Mouse (Mus musculus) heart, postnatal 14 days (tissue): ENCODE measurements at regions not wholly inside any gene's neighbourhood (a gene's known extent, or its start where the extent isn't known, plus 50 kb on each side); places are given as distances from the start of the nearest gene placed in this dataset.

ENCODE experiments used
- DNase-seq, 2 experiments: peaks; one replicate each; pipeline ENCODE4 v3.0.0; 2021 to 2022
- intact Hi-C: fragments of 180-260 bp; cut with DNase I; formaldehyde crosslinking; loops from one replicate; pipeline ENCODE4 v1.15.1; 2025

DNA sequence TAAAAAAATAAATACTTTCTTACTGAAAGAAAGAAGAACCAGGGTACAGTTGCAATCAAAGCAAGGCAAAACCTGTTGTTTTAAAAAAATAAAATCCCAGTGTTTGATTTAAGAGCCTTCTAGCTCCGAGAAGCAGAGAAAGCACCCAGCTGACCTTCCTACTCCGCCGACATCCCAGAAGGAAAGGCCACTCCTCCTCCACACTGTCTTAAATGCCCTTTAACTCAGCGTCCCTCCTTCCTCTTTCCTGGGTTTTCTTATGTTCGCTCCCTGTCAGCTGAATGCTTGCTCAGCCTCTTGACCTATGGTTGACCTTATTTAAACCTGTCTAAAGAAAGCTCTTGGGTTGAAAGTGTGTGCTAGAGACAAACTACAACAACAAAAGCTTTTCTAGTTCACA is 79.1 kb downstream of the Sptssa start:
- DNase-seq, result no peak
- intact Hi-C loops, result no loop called here

- DNase-seq, result no peak
- intact Hi-C loops, result no loop called here
Measured at GRCm38 (mm10) chr12:54576821-54577220, 79.6 kb downstream of the Sptssa start.

GRCm38 (mm10) chr12:54572866-54573265 is 83.5 kb downstream of the Sptssa start:
- intact Hi-C loops, result no loop called here
- no peak for DNase-seq

DNA sequence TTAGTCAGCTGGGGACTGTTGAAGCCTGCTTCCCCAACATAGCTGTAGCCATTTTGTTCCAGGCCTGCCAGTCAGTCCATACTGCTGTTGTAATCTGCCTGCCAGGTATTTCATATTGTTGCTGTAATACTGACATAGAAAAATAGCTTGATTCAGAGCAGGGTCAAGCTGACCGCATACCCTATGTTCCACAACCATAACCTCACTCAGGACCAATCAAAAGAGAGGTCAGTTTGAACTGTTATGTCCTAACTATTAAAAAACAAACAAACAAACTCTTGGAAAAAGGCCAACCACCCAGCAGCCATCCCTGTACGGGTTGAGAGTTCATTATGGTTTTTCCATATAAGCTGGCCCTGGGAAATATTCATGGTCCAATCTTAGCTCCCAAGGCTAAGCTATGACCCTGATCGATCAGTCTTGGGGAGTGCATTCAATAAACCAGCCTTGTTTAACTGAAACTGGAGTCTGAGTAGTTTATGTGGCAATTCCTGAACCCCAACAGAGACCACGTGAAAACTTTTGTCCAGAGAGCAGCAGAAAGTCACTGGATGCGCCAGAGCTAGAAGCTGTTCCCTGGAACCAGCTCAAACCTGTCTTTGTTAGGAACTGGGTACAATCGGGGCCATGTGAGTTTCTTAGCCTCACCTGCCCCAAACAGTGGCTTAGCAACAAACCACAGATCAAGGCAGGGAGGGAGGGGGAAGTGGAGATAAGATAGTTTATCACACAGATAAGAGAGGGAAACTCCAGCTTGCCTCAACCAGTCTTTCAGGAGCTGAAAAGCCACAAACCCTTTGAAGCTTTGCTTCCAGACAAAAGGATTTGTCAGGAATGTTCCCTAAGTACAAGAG is 88.1 kb downstream of the Sptssa start:
- DNase-seq, result no peak
- intact Hi-C loops, result no loop called here

DNA sequence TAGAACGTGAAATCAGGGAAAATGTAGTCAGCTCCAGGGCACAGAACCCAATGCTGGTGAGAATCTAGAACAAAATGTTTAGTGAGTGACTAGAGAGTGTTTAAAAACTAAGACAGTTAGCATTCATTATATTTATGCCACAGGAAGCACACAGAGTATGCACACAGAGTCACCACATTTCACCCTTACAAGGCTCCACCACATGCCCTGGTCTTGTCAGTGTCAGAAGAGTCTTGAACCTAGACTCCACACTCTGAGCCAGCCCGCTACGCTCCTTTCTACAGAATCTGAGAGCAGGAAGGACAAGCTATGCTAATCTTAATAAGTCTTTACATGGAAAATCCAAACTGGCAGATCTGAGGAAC is 89.0 kb downstream of the Sptssa start:
- intact Hi-C loops, result no loop called here
- no peak for DNase-seq

GRCm38 (mm10) chr12:54566532-54567425 is 89.6 kb downstream of the Sptssa start:
- intact Hi-C loops, result no loop called here
- no peak for DNase-seq

- intact Hi-C loops, result no loop called here
- no peak for DNase-seq
Measured at GRCm38 (mm10) chr12:54561981-54562380, 94.4 kb downstream of the Sptssa start.

- DNase-seq, result peak in 1 of 2 experiments; percentile 41
- intact Hi-C loops, result loop anchor here (5.0 kb wide), 1 partner anchor 1646 kb away; no protein-coding TSS in a partner anchor
Measured at GRCm38 (mm10) chr12:54558106-54558505, 98.3 kb downstream of the Sptssa start.

GRCm38 (mm10) chr12:54549659-54550058 is 106.7 kb downstream of the Sptssa start:
- no peak for DNase-seq
- intact Hi-C loops, result loop anchor here (5.0 to 10.0 kb wide), 2 partner anchors 57 to 345 kb away; partner anchors contain the start of gene Egln3

GRCm38 (mm10) chr12:54545821-54546608 is 110.4 kb downstream of the Sptssa start:
- intact Hi-C loops, result loop anchor here (2.0 to 10.0 kb wide), 3 partner anchors 54 to 447 kb away; partner anchors contain the start of gene Egln3
- DNase-seq, result peak; percentile 69 to 84

DNA sequence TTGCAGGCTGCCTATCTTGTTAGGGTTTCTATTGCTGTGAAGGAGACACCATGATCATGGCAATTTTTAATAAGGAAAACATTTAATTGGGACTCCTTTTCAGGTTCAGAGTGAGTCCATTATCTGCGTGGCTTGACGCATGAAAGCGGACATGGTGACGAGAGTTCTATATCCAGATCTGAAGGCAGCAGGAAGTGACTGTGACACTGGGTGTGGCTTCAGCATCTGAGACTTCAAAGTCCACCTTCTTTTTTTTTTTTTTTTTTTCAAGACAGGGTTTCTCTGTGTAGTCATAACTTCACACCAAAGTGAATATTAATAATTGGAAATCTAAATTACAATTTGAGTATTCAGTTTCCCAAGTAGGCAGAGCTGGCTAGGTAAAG is 118.1 kb downstream of the Sptssa start:
- no peak for DNase-seq

GRCm38 (mm10) chr12:54537690-54538319 is 118.6 kb downstream of the Sptssa start:
- DNase-seq, result no peak
- intact Hi-C loops, result no loop called here

More for the DNA sequence above, 118.1 kb downstream of the Sptssa start:
- intact Hi-C loops, result no loop called here

DNA sequence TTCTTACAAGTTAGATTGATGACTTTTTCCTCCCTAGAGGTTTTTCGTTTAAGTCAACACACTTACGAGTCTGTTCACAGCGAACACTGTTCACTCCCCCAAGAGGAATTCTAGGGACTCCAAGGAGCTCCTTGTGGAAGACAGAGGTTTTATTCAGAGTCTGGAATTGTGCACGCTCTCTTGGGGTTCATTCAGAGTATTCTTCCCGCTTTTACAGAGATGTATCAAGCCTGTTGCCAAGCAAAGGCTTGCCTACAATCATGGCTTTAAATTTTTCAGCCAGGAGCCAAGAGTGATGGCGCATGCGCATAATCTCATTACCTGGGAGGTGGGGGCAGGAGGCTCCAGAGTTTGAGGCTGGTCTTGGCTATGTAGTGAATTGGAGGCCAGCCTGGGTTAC is 119.4 kb downstream of the Sptssa start:
- intact Hi-C loops, result no loop called here
- no peak for DNase-seq

GRCm38 (mm10) chr12:54535556-54536516 is 120.5 kb downstream of the Sptssa start:
- DNase-seq, result no peak
- intact Hi-C loops, result no loop called here

- intact Hi-C loops, result no loop called here
- no peak for DNase-seq
Measured at GRCm38 (mm10) chr12:54534910-54535309, 121.5 kb downstream of the Sptssa start.

GRCm38 (mm10) chr12:54533134-54533533 is 123.2 kb downstream of the Sptssa start:
- DNase-seq, result no peak
- intact Hi-C loops, result no loop called here

GRCm38 (mm10) chr12:54532062-54532461 is 124.3 kb downstream of the Sptssa start:
- DNase-seq, result no peak
- intact Hi-C loops, result no loop called here

DNA sequence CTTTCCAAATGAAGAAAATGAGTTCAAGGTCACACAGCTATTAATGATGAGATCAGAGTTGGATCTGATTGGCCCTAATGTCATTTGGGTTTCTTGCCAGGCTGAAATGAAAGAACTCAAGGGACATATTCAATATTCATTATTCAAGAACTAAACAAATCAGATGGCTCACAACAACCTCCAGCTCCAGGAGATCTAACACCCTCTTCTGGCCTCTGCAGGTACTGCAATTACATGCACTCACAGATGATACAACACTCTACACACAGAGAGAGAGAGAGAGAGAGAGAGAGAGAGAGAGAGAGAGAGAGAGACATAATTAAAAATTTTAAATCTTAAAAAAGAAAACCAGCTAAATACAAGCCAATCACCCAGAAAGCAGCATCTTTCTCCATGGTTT is 128.3 kb downstream of the Sptssa start:
- intact Hi-C loops, result no loop called here
- DNase-seq, result no peak

- intact Hi-C loops, result no loop called here
- no peak for DNase-seq
Measured at GRCm38 (mm10) chr12:54527577-54527976, 128.8 kb downstream of the Sptssa start.
